Mouse (Mus musculus) bone marrow, adult 2 months (tissue): Measurements from ENCODE around the gene Dnmt1. TPM values are rescaled to one million over a fixed set of nuclear protein-coding genes. Genes with fewer than 3 reads are reported as not detected.

Experiments
- H3K27ac ChIP-seq: fragments of 200-500 bp; 2 replicates; pipeline ENCODE4 v1.5.1; 2012; ENCODE audit warnings: low read depth, mild to moderate bottlenecking, control low read depth, inconsistent platforms, low read length; ENCODE audit not compliant: control insufficient read depth, poor library complexity, insufficient read depth
- H3K4me1 ChIP-seq: fragments of 200-500 bp; 2 replicates; pipeline ENCODE4 v1.6.1; 2011; ENCODE audit warnings: low read length; ENCODE audit not compliant: control insufficient read depth, insufficient read depth
- H3K4me3 ChIP-seq: fragments of 200-500 bp; replicated peaks from 2 replicates; pipeline ENCODE3; 2011; ENCODE audit warnings: mild to moderate bottlenecking, low read depth, low read length, control low read depth; ENCODE audit not compliant: control insufficient read depth
- CTCF ChIP-seq: fragments of 200-500 bp; IDR thresholded peaks from 2 replicates; pipeline ENCODE4 v1.5.1; 2011; ENCODE audit warnings: low read length, control low read depth; ENCODE audit not compliant: control insufficient read depth, insufficient read depth
- POLR2A ChIP-seq: fragments of 200-500 bp; IDR thresholded peaks from 2 replicates; pipeline ENCODE4 v1.6.1; 2011; ENCODE audit warnings: low read depth, mild to moderate bottlenecking, control low read depth, low read length, borderline replicate concordance; ENCODE audit not compliant: control insufficient read depth
- WGBS: fragments of 180-500 bp; shearing (Covaris S2); methylation state at CpG from one replicate; pipeline ENCODE4 v1.1.7; 2018; 5-methylcytosine and 5-hydroxymethylcytosine counted together
- polyA plus RNA-seq: library from polyadenylated mRNA; stranded (reverse); fragments of >200 nt; gene quantifications from 2 replicates; pipeline ENCODE4 v1.2.4, GENCODE M21; 2011; ENCODE audit warnings: low replicate concordance; ENCODE audit not compliant: missing spikeins, insufficient read depth, insufficient read length

Dnmt1 gene
- polyA plus RNA-seq, 1 experiment, result 98.4 TPM

DNA sequence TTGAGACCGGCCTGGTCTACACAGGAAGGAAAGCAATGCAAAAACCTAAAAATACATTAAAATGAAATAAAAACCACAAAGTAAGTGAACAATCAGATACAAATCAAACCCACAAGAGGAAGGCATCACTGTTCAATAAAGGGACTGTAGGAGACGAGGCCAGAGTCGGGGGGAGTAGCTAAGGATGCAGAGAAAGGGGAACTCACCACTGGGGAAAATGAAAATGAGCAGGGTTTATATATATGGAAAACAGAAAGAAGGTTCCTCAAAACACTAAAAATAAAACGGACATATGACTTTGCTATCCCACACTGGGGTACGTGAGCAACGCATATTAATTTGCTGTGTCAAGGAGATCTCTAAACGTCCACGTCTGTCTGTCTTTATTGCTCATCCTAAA is 37.4 kb upstream of the Dnmt1 start:
- no peaks in the 10 kb centered on the region; the same call in 1 of the 2 replicates for H3K4me1 ChIP-seq
- H3K4me3 ChIP-seq, result no peak overlapping the region
- H3K27ac ChIP-seq, result no peak overlapping the region
- no peak for TF ChIP-seq CTCF
- TF ChIP-seq POLR2A, result no peak
- WGBS, result 17% methylated on average over 8 of the region's 8 CpGs

DNA sequence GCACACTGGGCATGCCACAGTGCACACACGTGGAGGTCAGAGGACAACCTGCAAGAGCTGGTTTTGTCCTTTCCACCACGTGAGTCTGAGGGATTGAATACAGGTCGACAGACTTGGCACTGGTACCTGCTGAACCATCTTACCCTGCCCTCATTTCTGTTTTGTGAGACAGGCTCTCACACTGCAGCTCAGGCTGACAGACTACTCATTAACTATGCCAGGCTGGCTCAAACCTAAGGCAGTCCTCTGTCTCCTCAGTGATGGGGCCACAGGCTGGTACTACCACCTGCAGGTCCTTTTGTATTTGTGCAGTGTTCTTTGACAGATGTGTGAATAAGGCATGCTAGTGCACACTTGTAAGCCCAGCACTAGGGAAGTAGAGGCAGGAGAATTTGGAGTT is 35.4 kb upstream of the Dnmt1 start:
- no peaks in the 10 kb centered on the region; the same call in 1 of the 2 replicates for H3K4me1 ChIP-seq
- TF ChIP-seq POLR2A (no peak), CTCF (no peak)
- no peak overlapping the region for H3K27ac ChIP-seq
- WGBS, result 75% methylated on average over 3 of the region's 3 CpGs
- no peak overlapping the region for H3K4me3 ChIP-seq

DNA sequence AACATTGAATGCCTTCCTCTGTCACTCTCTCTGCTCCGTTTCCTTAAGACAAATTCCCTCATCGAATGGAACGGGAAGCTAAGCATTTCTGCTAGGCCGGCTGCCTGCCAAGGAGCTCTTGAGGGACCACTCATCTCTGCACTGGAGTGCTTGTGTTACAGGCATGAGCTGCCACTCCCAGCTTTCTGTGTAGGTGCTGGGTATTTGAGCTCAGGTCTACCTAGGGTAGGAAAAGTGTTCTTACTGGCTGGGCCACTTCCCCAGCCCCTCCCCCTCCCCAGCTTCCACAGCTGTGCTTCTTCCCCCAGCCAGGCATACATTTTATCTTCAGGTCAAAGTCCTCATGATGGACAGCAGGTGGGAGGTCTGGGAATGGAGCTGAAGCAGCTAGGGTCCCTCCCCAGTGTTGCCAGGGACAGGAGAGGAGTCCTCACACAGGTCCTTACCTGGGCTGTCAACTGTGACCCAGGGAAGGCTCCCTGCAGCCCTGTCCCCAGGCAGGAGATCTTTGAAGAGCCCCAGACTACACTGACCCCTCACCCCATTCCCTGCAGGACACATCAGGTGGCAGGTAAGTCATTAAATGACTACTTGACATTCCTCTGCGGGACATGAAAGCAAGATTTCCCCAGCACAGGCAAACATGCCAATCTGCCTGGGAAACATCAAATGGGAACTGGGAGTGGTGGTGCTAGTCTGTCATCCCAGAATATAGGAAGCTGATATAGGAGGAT is 33.6 kb upstream of the Dnmt1 start:
- Histone ChIP-seq H3K27ac (no peak overlapping the region), H3K4me3 (no peak overlapping the region), H3K4me1 (no peaks in the 10 kb centered on the region; the same call in 1 of the 2 replicates)
- 80% methylated on average over 5 of the region's 5 CpGs for WGBS
- no peak for TF ChIP-seq CTCF
- no peak for TF ChIP-seq POLR2A

- 77% methylated on average over 4 of the region's 4 CpGs for WGBS
- H3K4me1 ChIP-seq, result no peaks in the 10 kb centered on the region
- TF ChIP-seq CTCF (no peak), POLR2A (no peak)
Observed at GRCm38 (mm10) chr9:20991587-20991986, 31.9 kb upstream of the Dnmt1 start.

DNA sequence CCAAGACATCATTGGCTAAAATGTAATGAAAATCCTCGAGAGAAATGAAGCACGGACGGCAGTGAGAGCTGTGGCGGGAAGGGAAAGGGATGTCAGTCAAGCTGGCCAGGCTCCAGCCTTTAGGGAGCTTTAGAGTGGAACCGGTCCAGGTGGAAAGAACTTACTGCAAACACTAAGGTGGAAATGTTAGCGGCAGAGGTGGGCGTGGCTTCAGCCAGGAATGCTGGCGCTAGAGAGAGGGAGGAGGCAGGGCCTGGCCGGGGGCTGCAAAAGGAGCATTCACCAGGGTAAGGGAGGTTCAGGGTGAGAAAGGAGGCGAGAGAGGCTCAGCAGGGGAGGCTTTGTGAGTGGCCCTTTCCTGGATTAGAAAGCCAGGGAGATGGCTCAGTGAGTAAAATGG is 31.2 kb upstream of the Dnmt1 start:
- TF ChIP-seq CTCF (no peak), POLR2A (no peak)
- Histone ChIP-seq H3K4me3 (no peak overlapping the region), H3K27ac (no peak overlapping the region), H3K4me1 (no peaks in the 10 kb centered on the region)
- WGBS, result 31% methylated on average over 10 of the region's 10 CpGs

More at GRCm38 (mm10) chr9:20991587-20991986, 31.9 kb upstream of the Dnmt1 start:
- H3K4me3 ChIP-seq, result no peak overlapping the region
- H3K27ac ChIP-seq, result no peak overlapping the region

- no peak overlapping the region for H3K4me3 ChIP-seq
- WGBS, result 42% methylated on average over 7 of the region's 7 CpGs
- TF ChIP-seq CTCF (no peak), POLR2A (no peak)
- no peaks in the 10 kb centered on the region for H3K4me1 ChIP-seq
- H3K27ac ChIP-seq, result no peak overlapping the region
Observed at GRCm38 (mm10) chr9:20987953-20988352, 28.3 kb upstream of the Dnmt1 start.

- Histone ChIP-seq H3K4me1 (no peaks in the 10 kb centered on the region), H3K4me3 (no peak overlapping the region), H3K27ac (no peak overlapping the region)
- no peak for TF ChIP-seq POLR2A
- no peak for TF ChIP-seq CTCF
- WGBS, result 80% methylated on average over 15 of the region's 15 CpGs
Observed at GRCm38 (mm10) chr9:20986952-20987686, 27.4 kb upstream of the Dnmt1 start.

- 27% methylated on average over 5 of the region's 5 CpGs for WGBS
- Histone ChIP-seq H3K4me3 (no peak overlapping the region), H3K27ac (no peak overlapping the region), H3K4me1 (no peaks in the 10 kb centered on the region)
- TF ChIP-seq POLR2A (no peak), CTCF (no peak)
Observed at GRCm38 (mm10) chr9:20983169-20983568, 23.5 kb upstream of the Dnmt1 start.
